Mouse (Mus musculus) olfactory bulb, adult 2 months (tissue): Measurements from ENCODE around the gene Tspan4.

Experiments
- CTCF ChIP-seq: fragments of 200-500 bp; IDR thresholded peaks from 2 replicates; pipeline ENCODE4 v1.5.1; 2012; ENCODE audit warnings: low read depth, mild to moderate bottlenecking, low read length, moderate library complexity; ENCODE audit not compliant: insufficient read depth
- POLR2A ChIP-seq: fragments of 200-500 bp; IDR thresholded peaks from 2 replicates; pipeline ENCODE4 v1.6.1; 2012; ENCODE audit warnings: mild to moderate bottlenecking, low read depth, low read length, moderate library complexity; ENCODE audit not compliant: insufficient read depth

DNA sequence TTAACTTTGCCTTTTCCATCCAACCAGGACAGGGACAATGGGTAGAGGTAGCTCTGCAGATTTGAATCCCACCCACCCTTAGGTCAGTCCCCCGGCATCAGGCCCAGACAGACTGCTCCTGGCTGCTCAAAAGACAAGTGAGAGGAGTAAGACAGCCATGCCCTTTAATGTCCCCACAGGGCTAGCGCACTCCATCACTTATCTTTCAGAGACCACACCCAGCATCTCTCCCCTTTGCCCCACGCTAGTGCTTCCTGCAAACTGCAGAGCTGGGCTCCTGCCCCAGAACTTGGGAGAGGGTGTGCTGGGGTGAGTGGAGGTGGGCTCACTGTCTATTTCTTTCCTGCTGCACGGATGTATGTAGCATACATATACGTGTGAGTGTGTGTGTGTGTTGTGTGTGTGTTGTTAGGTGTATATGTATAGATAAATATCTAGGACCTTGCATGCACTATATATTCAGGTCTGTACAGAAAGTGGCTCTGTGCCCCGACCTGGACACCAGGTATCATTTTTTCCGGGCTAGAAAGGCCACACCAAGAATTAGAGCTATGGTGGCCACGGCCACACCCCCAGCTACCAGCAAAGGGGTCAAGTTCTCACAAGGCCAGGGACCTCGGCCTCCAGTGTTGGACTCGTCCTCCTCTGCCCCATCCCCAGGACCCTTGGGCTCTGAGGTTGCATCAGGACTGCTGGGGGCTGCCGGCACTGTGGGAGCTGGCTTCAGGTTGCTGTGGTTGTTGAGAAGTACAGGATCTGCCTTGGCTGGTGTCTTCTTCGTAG, 47.9 kb upstream of the Tspan4 start:
- TF ChIP-seq CTCF (no peak), POLR2A (no peak)
